Mouse (Mus musculus) kidney, adult 2 months (tissue): ENCODE data around the gene Tnfsf13. TPM values are rescaled to one million over a fixed set of nuclear protein-coding genes. Genes with fewer than 3 reads are reported as not detected.

ENCODE experiments used
- DNase-seq: peaks from one replicate; pipeline ENCODE4 v3.0.0; 2021
- H3K27ac ChIP-seq: fragments of 200-500 bp; 2 replicates; pipeline ENCODE4 v1.5.1; 2012; ENCODE audit warnings: low read depth, low read length, control low read depth, inconsistent platforms; ENCODE audit not compliant: insufficient read depth
- H3K27me3 ChIP-seq: fragments of 200-500 bp; replicated peaks from 2 replicates; pipeline ENCODE4 v1.6.1; 2012; ENCODE audit warnings: mild to moderate bottlenecking, moderate library complexity, low read length, inconsistent platforms; ENCODE audit not compliant: control insufficient read depth, insufficient read depth
- H3K36me3 ChIP-seq: fragments of 200-500 bp; 2 replicates; pipeline ENCODE4 v1.6.1; 2012; ENCODE audit warnings: mild to moderate bottlenecking, moderate library complexity, low read length, inconsistent platforms; ENCODE audit not compliant: control insufficient read depth, insufficient read depth
- H3K4me1 ChIP-seq: fragments of 200-500 bp; 2 replicates; pipeline ENCODE4 v1.6.1; 2011; ENCODE audit warnings: low read length; ENCODE audit not compliant: control insufficient read depth, insufficient read depth
- H3K4me3 ChIP-seq: fragments of 200-500 bp; 2 replicates; pipeline ENCODE4 v1.5.1; 2011; ENCODE audit warnings: mild to moderate bottlenecking, low read depth, low read length, control low read depth; ENCODE audit not compliant: insufficient read depth
- CTCF ChIP-seq: fragments of 200-500 bp; conservative IDR thresholded peaks from 2 replicates; pipeline ENCODE4 v1.5.1; 2011; ENCODE audit warnings: low read depth, mild to moderate bottlenecking, control low read depth, low read length, moderate library complexity, mixed read lengths; ENCODE audit not compliant: insufficient read depth, insufficient read length
- POLR2A ChIP-seq: fragments of 200-500 bp; IDR thresholded peaks from one replicate; pipeline ENCODE4 v1.6.1; 2011; ENCODE audit warnings: low read depth, low read length, control low read depth
- WGBS: fragments of 180-500 bp; shearing (Covaris S2); methylation state at CpG from one replicate; pipeline ENCODE4 v1.1.7; 2018; 5-methylcytosine and 5-hydroxymethylcytosine counted together
- polyA plus RNA-seq: library from polyadenylated mRNA; depleted of rRNA; stranded (reverse); fragments of >200 nt; gene quantifications from 2 replicates; pipeline ENCODE4 v1.2.3, GENCODE M21; 2012

Gene Tnfsf13
- polyA plus RNA-seq, 1 experiment: 4.1 TPM

DNA sequence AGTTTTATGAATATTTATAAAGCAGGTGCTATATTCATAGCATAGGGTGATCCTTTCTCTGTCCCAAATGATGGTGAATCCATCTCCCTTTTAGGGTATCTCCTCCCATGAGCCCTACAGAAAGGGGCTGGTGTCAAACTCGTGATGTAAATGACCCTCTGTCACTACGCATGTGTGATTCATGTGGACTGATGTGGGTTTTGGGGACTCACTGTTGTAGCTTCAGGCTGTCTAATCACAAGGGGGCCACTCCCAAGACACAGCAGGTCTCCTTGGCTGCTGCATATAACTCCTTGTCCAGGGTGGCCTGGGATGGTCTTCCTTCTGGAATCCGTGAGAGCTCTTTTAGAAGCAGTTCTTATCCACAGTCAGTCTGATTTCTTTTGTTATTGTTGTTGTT, 24.9 kb upstream of the Tnfsf13 start:
- no peaks in the 10 kb centered on the region for H3K36me3 ChIP-seq
- peaks cover 26% of the 10 kb centered on the region; the same call in 1 of the 2 replicates for H3K4me1 ChIP-seq
- 84% methylated on average over 3 of the region's 3 CpGs for WGBS
- no peak overlapping the region for H3K27ac ChIP-seq
- no peak overlapping the region for H3K4me3 ChIP-seq
- TF ChIP-seq CTCF (no peak), POLR2A (no peak)
- no peaks in the 10 kb centered on the region for H3K27me3 ChIP-seq
- no peak for DNase-seq

DNA sequence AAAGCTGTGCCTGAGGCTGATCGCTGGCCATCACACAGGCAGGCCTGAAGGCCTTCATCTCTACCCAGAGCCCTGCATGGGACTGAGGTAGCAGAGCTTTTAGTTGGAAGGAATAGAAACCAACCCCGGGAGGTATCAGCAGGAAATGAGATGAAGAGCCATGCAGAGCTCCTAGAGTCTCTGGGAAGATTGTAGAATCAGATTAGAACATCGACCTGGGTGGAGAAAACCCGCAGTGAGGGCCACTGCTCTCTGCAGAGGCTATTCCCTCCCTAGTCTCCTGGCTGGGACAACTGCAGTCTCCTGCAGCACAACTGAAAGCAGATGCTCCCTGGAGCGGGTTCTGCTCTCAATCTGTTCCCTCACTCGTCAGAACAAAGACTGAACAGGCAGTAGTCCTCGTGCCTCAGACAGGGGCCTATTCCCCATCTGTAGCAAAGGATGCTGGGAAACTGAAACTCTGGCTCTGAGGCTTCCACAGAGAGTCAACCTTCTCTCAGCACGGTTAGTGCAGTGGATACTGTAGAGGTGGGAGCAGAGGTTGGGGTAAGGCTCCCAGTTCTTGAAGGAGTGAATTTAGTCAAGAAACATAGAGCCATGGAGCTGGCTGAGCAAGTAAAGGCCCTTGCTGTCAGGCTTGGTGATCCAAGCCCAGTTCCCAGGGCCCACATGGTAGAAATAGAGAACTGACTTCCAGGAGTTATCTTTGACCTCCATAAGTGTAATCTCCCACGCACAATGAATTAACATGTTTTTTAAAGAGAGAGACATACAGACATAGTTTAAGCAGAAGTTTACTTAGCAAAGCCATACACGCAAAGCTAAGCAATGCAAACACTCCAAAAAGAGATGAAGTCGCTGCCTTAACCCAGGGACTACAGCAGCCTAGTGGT, 24.2 kb upstream of the Tnfsf13 start:
- no peak overlapping the region for H3K4me3 ChIP-seq
- TF ChIP-seq POLR2A: no peak
- no peak for TF ChIP-seq CTCF
- 70% methylated on average over 11 of the region's 11 CpGs for WGBS
- H3K36me3 ChIP-seq: no peaks in the 10 kb centered on the region
- H3K27me3 ChIP-seq: no peaks in the 10 kb centered on the region
- peaks cover 20% of the 10 kb centered on the region; the same call in 1 of the 2 replicates for H3K4me1 ChIP-seq
- no peak overlapping the region for H3K27ac ChIP-seq
- DNase-seq: no peak

DNA sequence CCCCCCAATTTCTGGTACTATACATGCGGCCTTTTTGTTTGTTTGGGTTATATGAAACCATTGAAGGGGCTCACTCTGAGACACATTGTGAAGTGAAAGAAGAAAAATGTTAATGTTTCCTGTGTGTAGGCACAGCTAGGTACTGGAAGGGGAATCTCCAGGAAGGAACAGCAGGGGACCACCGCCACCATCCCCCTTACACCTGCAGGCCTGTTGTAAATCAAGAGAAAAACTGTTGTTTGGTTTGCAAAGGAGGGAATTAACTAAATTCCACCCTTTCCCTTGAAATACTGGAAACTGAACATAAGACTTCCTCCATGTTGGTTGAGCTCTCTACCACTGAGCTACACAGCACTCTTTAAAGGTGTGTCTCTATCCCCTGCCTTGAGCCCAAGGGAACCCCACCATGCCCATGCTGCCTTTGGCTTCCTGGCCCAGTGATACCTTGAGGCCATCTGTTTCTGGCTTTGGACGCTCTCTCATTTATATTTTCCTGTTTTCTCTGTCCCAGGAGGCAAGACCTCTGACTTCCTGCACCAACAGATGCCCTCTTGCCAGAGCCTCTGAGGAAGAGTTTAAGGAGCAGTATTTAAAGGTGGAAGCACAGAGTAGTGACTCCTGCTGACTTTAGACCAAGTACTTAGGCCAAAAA, 23.2 kb upstream of the Tnfsf13 start:
- no peak for DNase-seq
- Histone ChIP-seq H3K4me1 (peaks cover 17% of the 10 kb centered on the region; the same call in 1 of the 2 replicates), H3K27ac (no peak overlapping the region), H3K36me3 (no peaks in the 10 kb centered on the region), H3K27me3 (no peaks in the 10 kb centered on the region), H3K4me3 (no peak overlapping the region)
- TF ChIP-seq CTCF (no peak), POLR2A (no peak)
- 82% methylated on average over 3 of the region's 3 CpGs for WGBS

DNA sequence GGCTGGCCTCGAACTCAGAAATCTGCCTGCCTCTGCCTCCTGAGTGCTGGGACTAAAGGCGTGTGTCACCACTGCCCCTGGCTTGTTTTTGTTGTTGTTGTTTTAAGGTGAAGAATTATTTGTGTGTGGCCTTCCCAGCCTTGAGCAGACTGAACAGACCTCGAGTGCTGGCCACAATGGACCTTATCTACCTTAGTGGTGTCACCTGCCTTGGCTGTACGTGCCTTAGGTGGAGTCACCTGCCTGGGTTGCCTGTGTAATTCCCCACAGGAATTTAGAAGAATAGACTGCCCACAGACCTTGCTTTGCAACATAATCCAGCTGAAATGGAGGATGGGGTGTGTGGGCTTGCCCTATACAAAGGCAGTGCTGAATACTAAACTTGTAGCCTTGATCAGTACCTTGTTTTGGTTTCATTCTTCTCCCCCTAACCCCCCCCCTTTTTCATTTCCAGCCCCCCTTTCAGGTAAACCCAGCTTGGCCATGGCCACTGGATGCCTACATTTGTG, 22.3 kb upstream of the Tnfsf13 start:
- DNase-seq: no peak
- H3K4me3 ChIP-seq: no peak overlapping the region
- no peaks in the 10 kb centered on the region for H3K27me3 ChIP-seq
- TF ChIP-seq CTCF (no peak), POLR2A (no peak)
- H3K27ac ChIP-seq: no peak overlapping the region
- H3K36me3 ChIP-seq: no peaks in the 10 kb centered on the region
- 93% methylated on average over 4 of the region's 4 CpGs for WGBS
- H3K4me1 ChIP-seq: peaks cover 14% of the 10 kb centered on the region; the same call in 1 of the 2 replicates

DNA sequence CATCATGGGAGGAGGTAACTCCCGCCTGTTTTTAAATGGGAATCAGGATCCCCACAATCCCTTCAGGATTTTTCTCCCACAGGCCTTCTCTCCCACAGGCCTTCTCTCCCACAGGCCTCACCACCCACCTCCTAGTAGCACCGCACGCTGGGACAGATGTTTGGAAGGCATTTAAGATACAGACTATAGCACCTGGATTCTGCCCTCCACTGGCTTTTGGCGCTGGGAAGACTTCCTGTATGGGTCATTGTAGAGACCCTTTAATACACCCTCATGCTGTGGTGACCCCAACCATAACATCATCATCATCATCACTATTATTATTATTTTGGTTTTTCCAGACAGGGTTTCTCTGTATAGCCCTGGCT, 21.9 kb upstream of the Tnfsf13 start:
- TF ChIP-seq CTCF (no peak), POLR2A (no peak)
- Histone ChIP-seq H3K27ac (no peak overlapping the region), H3K36me3 (no peaks in the 10 kb centered on the region), H3K4me1 (peaks cover 14% of the 10 kb centered on the region; the same call in 1 of the 2 replicates), H3K27me3 (no peaks in the 10 kb centered on the region), H3K4me3 (no peak overlapping the region)
- 92% methylated on average over 4 of the region's 4 CpGs for WGBS
- DNase-seq: no peak

DNA sequence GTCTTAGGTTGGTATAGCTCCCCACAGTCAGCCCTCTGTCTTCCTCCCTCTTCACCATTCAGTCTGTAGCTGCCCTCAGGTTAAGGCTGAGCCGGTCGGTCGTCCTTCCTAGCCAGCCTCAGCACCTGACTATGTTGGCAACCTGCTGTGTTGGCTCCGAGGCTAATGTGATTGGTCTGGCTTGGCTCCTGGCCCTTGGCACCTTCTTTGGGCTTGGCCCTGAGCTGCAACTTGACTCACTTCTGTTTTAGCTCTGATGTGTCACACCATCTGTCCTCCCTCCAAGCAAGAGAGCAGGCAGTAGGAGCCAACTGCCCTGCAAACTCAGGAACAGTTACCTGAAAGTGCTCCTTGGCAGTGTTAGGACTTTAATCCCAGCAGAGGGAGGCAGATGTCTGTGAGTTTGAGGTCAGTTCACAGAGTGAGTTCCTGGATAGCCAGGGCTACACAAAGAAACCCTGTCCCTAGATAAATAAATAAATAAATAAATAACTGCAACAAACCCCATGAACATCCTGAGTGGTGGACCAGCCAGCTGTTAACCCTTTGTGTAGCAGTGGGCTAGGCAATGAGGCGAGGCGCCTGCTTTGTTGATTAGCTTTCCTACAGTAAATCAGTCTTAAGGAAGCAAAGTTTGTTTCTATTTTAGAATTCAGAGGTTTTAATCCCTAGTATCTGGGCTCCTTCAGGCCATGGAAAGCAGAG, 21.3 kb upstream of the Tnfsf13 start:
- peak; percentile 95 for DNase-seq
- WGBS: 45% methylated on average over 6 of the region's 6 CpGs
- no peak for TF ChIP-seq CTCF
- no peak for TF ChIP-seq POLR2A
- Histone ChIP-seq H3K4me1 (peaks cover 14% of the 10 kb centered on the region; the same call in 1 of the 2 replicates), H3K4me3 (no peak overlapping the region), H3K27me3 (no peaks in the 10 kb centered on the region), H3K36me3 (no peaks in the 10 kb centered on the region), H3K27ac (peak overlapping the region; percentile 72)
